Comparison of ENCODE assay signal across 21 mouse cellular contexts in the genomic region with DNA sequence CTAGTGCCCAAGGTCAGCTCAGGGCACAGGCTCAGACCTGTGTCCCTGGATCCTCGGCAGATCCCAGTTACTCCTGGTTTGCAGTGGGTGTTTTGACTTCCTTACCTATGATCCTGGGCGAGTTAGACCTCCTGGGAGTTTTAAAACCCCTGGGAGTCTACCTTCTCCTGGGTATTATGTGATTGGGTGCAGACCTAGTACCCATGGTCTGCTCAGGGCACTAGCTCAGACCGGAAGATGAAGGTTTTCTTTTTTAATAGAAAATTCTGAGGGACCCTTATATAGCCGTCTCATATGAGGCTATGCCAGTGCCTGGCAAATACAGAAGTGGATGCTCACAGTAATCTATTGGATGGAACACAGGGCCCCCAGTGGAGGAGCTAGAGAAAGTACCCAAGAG. TPM values are rescaled to one million over a fixed set of nuclear protein-coding genes. Genes with fewer than 3 reads are reported as not detected.
DNase-seq lines count a peak whose midpoint lies in the region; ATAC-seq lines count a peak whose summit lies in the region.
"Had no signal": no experiment of that assay in that cellular context is flagged by ENCODE, and none has a peak within 500 bp of the region (broad histone marks: within the 10 kb centered on the region; RNA-seq: fewer than 3 reads in every experiment).

No protein-coding gene starts in this region.

- no peak for DNase-seq in forebrain, embryonic 10.5 days (ENCODE audit: extremely low spot score, low spot score)
- DNase-seq in heart, adult 11 months: peak; percentile 80
- DNase-seq in heart, postnatal 4 days: no peak
- no peak for DNase-seq in hindbrain, embryonic 10.5 days (ENCODE audit: low spot score)
- DNase-seq: adrenal gland, adult 2 months; adrenal gland, adult 8-10 months; adrenal gland, postnatal 10 days; adrenal gland, postnatal 14 days; adrenal gland, postnatal 25 days; adrenal gland, postnatal 36 days; B cell, adult 2 months; cerebellum, adult 11 months; cerebellum, adult 11-12 months; cerebellum, adult 18-20 months had no signal

- H3K9me3 ChIP-seq in forebrain, embryonic 16.5 days (ENCODE audit: control insufficient read depth, low read length): no peaks in the 10 kb centered on the region
- no peaks in the 10 kb centered on the region for H3K9me3 ChIP-seq in forebrain, embryonic 10.5 days
- no peaks in the 10 kb centered on the region for H3K9me3 ChIP-seq in hindbrain, embryonic 13.5 days
- H3K9me3 ChIP-seq in hindbrain, embryonic 10.5 days: no peaks in the 10 kb centered on the region
- H3K9me3 ChIP-seq: G1E had no signal

- WGBS in forebrain, embryonic 16.5 days: 95% methylated on average over 4 of the region's 4 CpGs
- 95% methylated on average over 4 of the region's 4 CpGs for WGBS in forebrain, embryonic 10.5 days
- 95% methylated on average over 4 of the region's 4 CpGs for WGBS in hindbrain, embryonic 13.5 days
- WGBS in hindbrain, embryonic 10.5 days: 93% methylated on average over 4 of the region's 4 CpGs

- H3K9ac ChIP-seq in forebrain, embryonic 16.5 days (replicated peaks; ENCODE audit: low read depth, low read length): no peak overlapping the region
- H3K9ac ChIP-seq in hindbrain, embryonic 13.5 days: no peak overlapping the region

- peak; percentile 12; the same call in 1 of the 2 replicates for ATAC-seq in forebrain, embryonic 16.5 days
- ATAC-seq in hindbrain, embryonic 13.5 days (ENCODE audit: low FRiP score): peak; percentile 57; the same call in 1 of the 2 replicates
- ATAC-seq: activated CD4-positive, CD25-positive, alpha-beta regulatory T cell, adult 4 months; CD4-positive, CD25-positive, alpha-beta regulatory T cell, adult 4 months; Patski had no signal

- H3K4me2 ChIP-seq in forebrain, embryonic 16.5 days (ENCODE audit: low read length): no peak overlapping the region
- H3K4me2 ChIP-seq in hindbrain, embryonic 13.5 days: no peak overlapping the region

- no peaks in the 10 kb centered on the region for H3K4me1 ChIP-seq in forebrain, embryonic 16.5 days (replicated peaks; ENCODE audit: control insufficient read depth, insufficient read depth, low read length)
- no peaks in the 10 kb centered on the region for H3K4me1 ChIP-seq in forebrain, embryonic 10.5 days
- H3K4me1 ChIP-seq in hindbrain, embryonic 13.5 days (replicated peaks): no peaks in the 10 kb centered on the region
- H3K4me1 ChIP-seq in hindbrain, embryonic 10.5 days (replicated peaks): no peaks in the 10 kb centered on the region

- no peaks in the 10 kb centered on the region for H3K27me3 ChIP-seq in forebrain, embryonic 16.5 days (replicated peaks; ENCODE audit: control insufficient read depth, insufficient read depth, low read length)
- H3K27me3 ChIP-seq in forebrain, embryonic 10.5 days (ENCODE audit: poor library complexity, severe bottlenecking): no peaks in the 10 kb centered on the region
- H3K27me3 ChIP-seq in hindbrain, embryonic 13.5 days: no peaks in the 10 kb centered on the region
- no peaks in the 10 kb centered on the region for H3K27me3 ChIP-seq in hindbrain, embryonic 10.5 days (ENCODE audit: insufficient read depth, poor library complexity, severe bottlenecking)
- H3K27me3 ChIP-seq: CH12.LX, Patski had no signal

- no peak overlapping the region for H3K27ac ChIP-seq in forebrain, embryonic 16.5 days (ENCODE audit: low read length)
- H3K27ac ChIP-seq in forebrain, embryonic 10.5 days: no peak overlapping the region
- H3K27ac ChIP-seq in hindbrain, embryonic 13.5 days: no peak overlapping the region
- H3K27ac ChIP-seq in hindbrain, embryonic 10.5 days: no peak overlapping the region

- H3K36me3 ChIP-seq in forebrain, embryonic 16.5 days (ENCODE audit: control insufficient read depth, insufficient read depth): peaks cover 11% of the 10 kb centered on the region
- H3K36me3 ChIP-seq in forebrain, embryonic 10.5 days (replicated peaks): peaks cover 86% of the 10 kb centered on the region
- peaks cover 48% of the 10 kb centered on the region for H3K36me3 ChIP-seq in hindbrain, embryonic 13.5 days
- peaks cover 85% of the 10 kb centered on the region for H3K36me3 ChIP-seq in hindbrain, embryonic 10.5 days

- H3K4me3 ChIP-seq in forebrain, embryonic 16.5 days (replicated peaks; ENCODE audit: low read length): no peak overlapping the region
- no peak overlapping the region for H3K4me3 ChIP-seq in forebrain, embryonic 10.5 days
- H3K4me3 ChIP-seq in hindbrain, embryonic 13.5 days: no peak overlapping the region
- H3K4me3 ChIP-seq in hindbrain, embryonic 10.5 days: no peak overlapping the region

RNA-seq across cellular contexts. Expression of a gene that starts 40.2 kb away (rescaled TPM):
- polyA plus RNA-seq in forebrain, embryonic 16.5 days (2015; fragmentation: Nextera tagmentation; extraction: Ambion mirVana): 106 and 127 TPM in 2 replicates
- polyA plus RNA-seq in forebrain, embryonic 10.5 days (2016; fragmentation: Nextera tagmentation; extraction: Ambion mirVana): 68.7 and 71.4 TPM in 2 replicates
- 100 to 1,000 TPM in 1 of 2 experiments, 10 to 100 TPM in 1; 97.4 to 105 TPM for total RNA-seq in heart, postnatal 4 days (2021)
- polyA plus RNA-seq in hindbrain, embryonic 13.5 days (2015; fragmentation: Nextera tagmentation; extraction: Ambion mirVana): 99.5 and 101 TPM in 2 replicates
- polyA plus RNA-seq in hindbrain, embryonic 10.5 days (2016; fragmentation: Nextera tagmentation; extraction: Ambion mirVana): 54.7 and 72.0 TPM in 2 replicates
